Mouse (Mus musculus) gastrocnemius, adult 2 months (tissue): Measurements from ENCODE around the gene Pla2g4d. TPM values are rescaled to one million over a fixed set of nuclear protein-coding genes. Genes with fewer than 3 reads are reported as not detected.
A peak's percentile ranks its signal among the peaks of the same experiment; 100 is the strongest.

Experiments
- DNase-seq: peaks from one replicate; pipeline ENCODE4 v3.0.0; 2022
- H3K27ac ChIP-seq: fragments of 200-600 bp; 2 replicates; pipeline ENCODE4 v1.8.1; 2022; ENCODE audit warnings: mild to moderate bottlenecking
- H3K4me3 ChIP-seq: fragments of 200-600 bp; 2 replicates; pipeline ENCODE4 v1.8.1; 2022; ENCODE audit warnings: mild to moderate bottlenecking, moderate library complexity
- CTCF ChIP-seq: fragments of 200-600 bp; IDR thresholded peaks from 2 replicates; pipeline ENCODE4 v1.8.1; 2022; ENCODE audit warnings: antibody characterized with exemption, mild to moderate bottlenecking, moderate library complexity
- intact Hi-C: fragments of 180-260 bp; cut with DNase I; formaldehyde crosslinking; loops from one replicate; pipeline ENCODE4 v1.15.1; 2025
- total RNA-seq, 2 experiments: library from RNA; stranded (reverse); gene quantifications; 2 replicates each; pipeline ENCODE4 v1.2.3; 2021

Gene Pla2g4d
- total RNA-seq, 2 experiments from 2014 or later = not detected

DNA sequence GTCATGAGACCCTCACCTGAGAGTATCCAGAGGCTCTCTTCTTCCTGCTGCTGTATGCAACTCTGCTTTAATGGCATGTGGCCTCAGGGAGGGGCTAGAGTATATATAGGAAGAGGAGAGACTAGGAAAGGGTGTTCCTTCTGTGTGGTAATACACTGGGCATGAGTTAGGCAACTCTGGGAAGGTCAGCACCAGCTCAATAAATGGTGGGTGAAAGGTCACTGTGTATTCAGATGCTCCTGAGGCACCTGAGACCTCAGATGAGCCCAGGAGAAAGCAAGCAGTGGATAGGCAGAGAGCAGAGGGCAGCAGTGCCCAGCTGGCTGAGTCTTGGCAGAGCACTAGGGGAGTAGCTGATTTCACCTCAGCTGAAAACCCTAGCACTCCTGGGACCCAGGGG is 4.3 kb downstream of the Pla2g4d start:
- no peak for DNase-seq
- intact Hi-C loops = loop anchor here (5.0 kb wide), 1 partner anchor 202 kb away; no protein-coding TSS in a partner anchor
- no peak for TF ChIP-seq CTCF
- H3K27ac ChIP-seq = no peak overlapping the region
- H3K4me3 ChIP-seq = no peak overlapping the region

DNA sequence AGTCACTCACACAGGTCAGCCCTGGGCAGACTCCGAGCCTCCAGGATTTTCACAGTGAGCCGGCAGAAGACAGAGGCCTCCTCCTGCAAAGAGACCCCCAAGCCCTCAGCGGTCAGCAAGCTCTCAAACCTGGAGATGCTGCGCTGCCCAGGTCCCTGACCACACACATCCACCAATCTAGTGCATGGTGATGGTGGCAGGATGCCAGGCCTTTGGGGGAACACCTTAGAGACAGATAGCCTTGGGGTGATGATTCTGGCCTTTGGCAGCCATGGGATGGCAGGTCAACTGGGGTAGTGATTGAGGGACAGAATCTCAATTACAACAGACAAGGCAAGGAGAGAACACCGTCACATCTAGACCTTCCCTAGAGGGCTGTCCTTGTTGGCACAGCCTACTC is 4.9 kb downstream of the Pla2g4d start:
- DNase-seq = peak; percentile 23
- no peak overlapping the region for H3K27ac ChIP-seq
- intact Hi-C loops = loop anchor here (5.0 kb wide), 1 partner anchor 202 kb away; no protein-coding TSS in a partner anchor
- no peak for TF ChIP-seq CTCF
- no peak overlapping the region for H3K4me3 ChIP-seq

DNA sequence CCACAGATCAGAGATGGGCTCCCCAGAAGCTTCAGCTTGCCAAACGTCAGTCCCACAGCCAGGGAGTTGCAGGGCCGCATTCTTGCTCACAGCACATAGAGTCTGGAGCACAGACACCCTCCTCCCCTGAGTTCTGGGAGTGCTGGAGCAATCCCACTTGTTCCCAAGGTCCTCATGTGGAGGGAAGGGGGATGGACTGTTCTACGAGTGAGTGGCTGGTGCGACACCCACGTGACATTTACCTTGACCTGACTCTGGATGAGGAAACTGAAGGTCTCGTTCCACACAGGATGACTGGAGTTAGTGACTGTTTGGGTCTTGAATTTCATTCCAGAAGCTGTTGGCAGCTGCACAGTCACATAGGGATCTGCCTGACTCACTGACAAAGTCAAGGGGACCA is 5.4 kb downstream of the Pla2g4d start:
- peak; percentile 19 for DNase-seq
- TF ChIP-seq CTCF = no peak
- intact Hi-C loops = loop anchor here (5.0 kb wide), 1 partner anchor 201 kb away; no protein-coding TSS in a partner anchor
- no peak overlapping the region for H3K4me3 ChIP-seq
- H3K27ac ChIP-seq = no peak overlapping the region

DNA sequence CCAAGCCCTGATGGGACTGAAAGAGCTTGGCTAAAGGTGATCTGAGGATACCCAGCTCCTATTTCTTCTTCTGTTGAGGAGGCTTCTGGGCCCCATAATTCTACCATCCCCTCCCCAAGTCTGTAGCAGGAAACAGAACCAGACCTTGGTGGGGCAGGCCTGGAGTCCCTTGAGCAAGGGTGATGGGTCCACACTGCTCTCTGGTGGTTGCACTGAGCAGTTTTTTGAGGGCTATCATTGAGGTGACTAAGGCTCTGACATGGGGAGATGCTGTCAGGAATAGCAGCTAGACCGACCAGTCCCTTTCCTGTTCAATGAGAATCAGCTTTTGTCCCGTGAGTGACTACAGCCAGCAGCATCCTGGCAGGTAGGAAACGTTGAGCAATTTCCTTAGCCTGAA is 7.8 kb downstream of the Pla2g4d start:
- TF ChIP-seq CTCF = peak; percentile 25; the same call in 1 of the 2 replicates
- intact Hi-C loops = loop anchor here (5.0 kb wide), 1 partner anchor 199 kb away; no protein-coding TSS in a partner anchor
- Histone ChIP-seq H3K4me3 (no peak overlapping the region), H3K27ac (no peak overlapping the region)
- no peak for DNase-seq

DNA sequence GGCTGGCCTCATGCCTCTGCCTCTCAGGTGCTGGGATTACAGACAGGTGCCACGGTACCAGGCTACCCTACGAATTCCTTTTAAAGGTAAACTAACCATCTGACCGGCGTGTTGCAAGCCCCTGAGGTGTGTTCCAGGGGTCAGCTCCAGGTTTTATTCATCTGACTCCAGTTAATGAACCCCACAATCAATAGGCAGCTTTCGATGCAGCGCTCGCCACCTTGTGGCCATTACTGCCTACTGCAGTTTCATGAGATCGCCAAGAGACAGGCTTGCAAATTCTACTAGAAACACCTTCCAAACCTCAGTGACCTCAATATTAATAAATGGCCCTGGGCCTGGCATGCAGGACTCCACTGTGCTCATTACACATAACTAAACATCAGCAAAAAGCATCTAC is 9.0 kb downstream of the Pla2g4d start:
- TF ChIP-seq CTCF = peak; percentile 91; the same call in 1 of the 2 replicates
- intact Hi-C loops = loop anchor here (5.0 kb wide), 1 partner anchor 198 kb away; no protein-coding TSS in a partner anchor
- no peak overlapping the region for H3K4me3 ChIP-seq
- H3K27ac ChIP-seq = no peak overlapping the region
- peak; percentile 66 for DNase-seq

DNA sequence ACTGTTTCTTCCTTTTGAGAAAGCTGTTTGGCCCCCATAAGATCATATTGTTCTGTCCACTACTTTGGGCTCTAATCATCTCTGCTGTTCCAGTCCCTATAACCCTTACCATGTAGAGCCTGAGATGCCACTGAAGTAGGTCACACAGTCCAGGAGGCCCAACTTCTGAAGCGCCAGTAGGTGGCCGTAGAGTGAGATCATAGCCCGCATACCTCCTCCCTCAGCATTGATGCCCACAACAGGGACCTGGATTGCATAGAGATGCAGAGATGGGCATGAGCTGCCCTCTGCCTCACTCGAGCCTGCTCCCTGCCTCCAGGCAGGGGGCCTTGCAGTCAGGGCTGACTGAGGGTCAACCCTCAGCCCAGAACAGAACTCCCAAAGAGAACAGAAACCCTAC is 12.0 kb downstream of the Pla2g4d start:
- Histone ChIP-seq H3K27ac (no peak overlapping the region), H3K4me3 (no peak overlapping the region)
- intact Hi-C loops = no loop called here
- no peak for TF ChIP-seq CTCF
- no peak for DNase-seq

DNA sequence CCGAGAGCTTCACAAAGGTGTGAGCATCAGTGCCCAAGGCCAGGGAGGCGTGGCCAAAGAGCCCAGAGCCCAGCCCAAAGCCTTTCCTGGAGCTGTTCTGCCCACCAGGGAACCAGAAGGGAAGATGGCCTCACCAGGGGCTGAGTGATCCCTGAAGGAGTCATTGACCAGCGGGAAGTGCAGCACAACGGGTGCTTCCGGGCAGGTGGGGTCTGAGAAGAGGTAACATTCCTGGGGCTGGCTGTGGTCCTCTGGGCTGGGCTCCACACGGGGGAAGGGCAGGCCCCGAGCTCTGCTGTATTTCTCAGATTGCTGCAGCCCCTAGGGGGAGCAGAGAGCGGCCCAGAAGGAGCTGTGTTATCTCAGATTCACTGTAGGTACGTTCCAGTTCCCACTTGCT is 20.4 kb downstream of the Pla2g4d start:
- intact Hi-C loops = no loop called here
- H3K27ac ChIP-seq = no peak overlapping the region
- TF ChIP-seq CTCF = peak; percentile 2; the same call in 1 of the 2 replicates
- DNase-seq = no peak
- no peak overlapping the region for H3K4me3 ChIP-seq

DNA sequence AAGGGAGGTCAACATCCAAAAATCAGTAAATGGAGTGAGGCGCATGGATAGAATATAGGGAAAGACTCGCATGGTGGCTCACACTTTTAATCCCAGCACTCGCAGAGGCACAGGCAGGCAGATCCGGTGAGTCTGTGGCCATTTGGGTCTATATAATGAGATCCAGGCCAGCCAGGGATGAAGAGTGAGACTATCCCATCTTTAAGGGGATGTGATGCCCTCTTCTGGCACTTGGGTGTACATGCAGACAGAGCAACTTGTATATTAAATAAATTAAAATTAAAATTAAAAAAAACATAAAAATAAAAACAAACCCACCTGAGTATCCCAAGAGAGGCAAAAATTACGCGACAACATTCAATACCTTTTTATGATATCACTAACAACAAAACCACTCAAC is 23.5 kb downstream of the Pla2g4d start:
- no peak overlapping the region for H3K27ac ChIP-seq
- TF ChIP-seq CTCF = peak; percentile 68
- intact Hi-C loops = loop anchor here (2.0 kb wide), 1 partner anchor 79 kb away; no protein-coding TSS in a partner anchor
- no peak for DNase-seq
- H3K4me3 ChIP-seq = no peak overlapping the region

DNA sequence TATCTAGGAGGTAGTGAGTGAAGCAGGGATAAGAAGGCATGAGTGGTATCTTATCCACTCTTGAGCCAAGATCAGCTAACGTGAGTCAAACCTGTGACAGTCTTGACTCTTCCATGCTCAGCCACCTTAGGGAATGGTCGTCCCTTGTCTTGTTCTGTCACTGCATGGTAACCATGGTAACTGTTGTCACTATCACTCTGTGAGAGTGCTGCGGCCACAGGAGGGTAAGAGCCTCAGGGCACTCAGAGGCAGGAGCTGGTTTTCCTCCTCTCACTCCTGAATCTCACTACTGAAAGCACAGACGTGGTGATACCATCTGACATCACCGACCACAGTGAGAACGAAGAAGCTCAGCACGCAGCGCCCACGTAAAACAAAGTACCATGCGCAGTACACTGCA is 24.1 kb downstream of the Pla2g4d start:
- Histone ChIP-seq H3K4me3 (no peak overlapping the region), H3K27ac (no peak overlapping the region)
- intact Hi-C loops = loop anchor here (1.0 to 2.0 kb wide), 2 partner anchors 78 to 89 kb away; no protein-coding TSS in a partner anchor
- DNase-seq = no peak
- no peak for TF ChIP-seq CTCF

DNA sequence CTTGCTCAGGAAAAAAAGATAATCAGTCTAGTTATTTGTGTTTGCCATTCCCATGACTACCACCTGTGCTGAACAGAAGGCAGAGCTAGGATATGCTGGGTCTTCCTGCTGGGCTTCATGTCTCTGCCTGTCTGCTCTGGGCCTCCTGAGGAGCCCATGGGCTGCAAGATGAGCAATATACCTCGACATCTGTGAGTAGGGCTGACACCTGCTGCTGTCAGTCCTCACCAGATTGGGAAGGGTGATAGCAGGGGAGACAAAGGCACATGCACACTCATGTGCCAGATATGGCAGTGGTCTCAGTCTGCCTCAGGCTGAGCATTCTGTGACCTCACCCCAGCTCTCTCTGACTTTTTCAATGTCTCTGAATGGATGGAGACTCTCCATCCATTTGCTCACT is 26.1 kb downstream of the Pla2g4d start:
- DNase-seq = no peak
- no peak for TF ChIP-seq CTCF
- H3K4me3 ChIP-seq = no peak overlapping the region
- H3K27ac ChIP-seq = no peak overlapping the region
- intact Hi-C loops = no loop called here

DNA sequence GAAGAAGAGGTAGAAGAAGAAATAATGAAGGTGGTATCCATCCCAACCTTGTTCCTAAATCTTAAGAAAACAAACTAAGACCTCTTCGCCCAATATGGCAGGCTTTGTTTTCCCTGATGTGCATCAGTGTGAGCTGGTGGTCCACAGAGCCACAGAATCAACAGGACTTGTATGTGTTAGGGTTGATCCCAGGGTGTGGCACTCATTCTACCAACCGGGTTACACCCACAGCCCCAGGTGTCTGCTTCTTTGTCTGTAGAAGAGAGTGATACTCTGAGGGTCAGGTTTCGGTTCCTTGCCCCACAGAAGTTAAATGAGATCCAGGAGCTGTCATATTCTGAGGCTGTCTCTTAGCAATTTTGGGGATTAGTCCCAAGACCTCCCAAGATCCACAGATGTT is 27.7 kb downstream of the Pla2g4d start:
- no peak for TF ChIP-seq CTCF
- intact Hi-C loops = no loop called here
- DNase-seq = no peak
- H3K27ac ChIP-seq = no peak overlapping the region
- H3K4me3 ChIP-seq = no peak overlapping the region

DNA sequence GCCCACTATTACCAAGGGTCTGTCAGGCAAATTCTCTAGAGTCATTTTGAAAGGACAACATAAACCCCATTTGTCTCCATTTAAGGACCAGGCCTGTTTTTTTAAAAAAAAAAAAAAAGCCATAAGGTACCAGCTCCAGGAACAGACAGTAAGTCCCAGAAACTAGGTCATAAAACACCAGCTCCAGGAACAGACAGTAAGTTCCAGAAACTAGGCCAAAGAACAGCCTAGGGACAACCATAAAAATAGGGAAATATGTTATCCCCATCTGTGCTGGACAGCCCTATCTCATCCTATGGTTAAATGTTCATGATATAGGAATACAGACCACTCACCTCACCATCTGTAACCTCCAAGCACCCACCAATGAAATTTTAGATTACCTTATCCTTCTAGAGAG is 32.7 kb downstream of the Pla2g4d start:
- TF ChIP-seq CTCF = no peak

DNA sequence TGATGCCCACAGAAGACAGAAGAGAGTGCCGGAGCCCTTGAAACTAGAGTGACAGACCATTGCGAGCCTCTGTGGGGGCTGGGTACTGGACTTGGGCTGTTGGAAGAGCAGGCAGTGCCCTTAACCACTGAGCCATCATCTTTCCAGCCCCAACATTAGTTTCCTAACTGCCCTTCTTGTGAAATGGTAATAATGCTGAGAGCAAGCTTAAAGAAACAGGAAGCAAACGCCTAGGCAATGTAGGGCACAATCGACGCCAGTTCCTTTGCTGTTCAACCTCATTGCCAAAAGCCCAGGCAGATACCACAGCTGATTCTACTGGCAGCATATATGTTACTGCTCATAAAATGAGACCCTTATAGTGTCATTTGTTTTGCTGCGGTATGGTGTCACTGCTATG is 36.4 kb downstream of the Pla2g4d start:
- DNase-seq = no peak
- Histone ChIP-seq H3K27ac (no peak overlapping the region), H3K4me3 (no peak overlapping the region)
- intact Hi-C loops = no loop called here
- no peak for TF ChIP-seq CTCF

More for the DNA sequence above, 32.7 kb downstream of the Pla2g4d start:
- no peak overlapping the region for H3K4me3 ChIP-seq
- intact Hi-C loops = no loop called here
- H3K27ac ChIP-seq = no peak overlapping the region
- DNase-seq = no peak

DNA sequence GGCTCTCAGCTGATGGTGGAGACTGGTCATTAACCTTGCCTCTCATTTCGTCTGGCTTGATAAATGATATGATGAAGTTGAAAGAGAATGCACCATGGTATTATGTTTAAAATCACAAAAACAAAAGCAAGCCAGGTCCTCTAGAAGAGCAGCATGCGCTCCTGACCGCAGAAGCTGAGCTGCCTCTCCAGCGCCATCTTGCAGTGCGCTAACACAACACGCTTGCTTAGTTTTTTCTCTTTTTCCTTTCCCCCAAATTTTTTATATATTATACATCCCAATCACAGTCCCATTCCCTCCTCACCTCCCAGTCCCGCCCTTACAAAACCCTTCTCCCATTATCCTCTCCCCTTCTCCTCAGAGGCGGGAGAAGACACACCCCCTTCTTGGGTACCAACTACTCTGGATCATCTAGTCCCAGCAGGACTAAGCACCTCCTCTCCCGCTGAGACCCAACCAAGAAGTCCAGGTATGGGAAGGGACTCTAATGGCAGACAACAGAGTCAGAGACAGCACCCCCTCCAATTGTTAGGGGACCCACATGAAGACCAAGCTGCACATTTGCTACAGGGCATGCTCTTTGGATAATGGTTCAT is 43.5 kb downstream of the Pla2g4d start:
- intact Hi-C loops = loop anchor here (2.0 kb wide), 1 partner anchor 41 kb away; no protein-coding TSS in a partner anchor

More for the DNA sequence above, 43.5 kb downstream of the Pla2g4d start:
- no peak for DNase-seq
- H3K27ac ChIP-seq = peak overlapping the region; percentile 91
- peak overlapping the region; percentile 77 for H3K4me3 ChIP-seq
- TF ChIP-seq CTCF = peak; percentile 37; the same call in 1 of the 2 replicates
